Mouse (Mus musculus): ENCODE data around the gene Pde12.

The Pde12 gene

GRCm38 (mm10) chr14:26643006-26643624 is 26.6 kb downstream of the Pde12 start:
- in situ Hi-C loops (cut with MboI, MseI): no loop called here

GRCm38 (mm10) chr14:26639961-26640360 is 29.7 kb downstream of the Pde12 start:
- in situ Hi-C loops (cut with MboI, MseI): no loop called here

GRCm38 (mm10) chr14:26639251-26639650 is 30.4 kb downstream of the Pde12 start:
- in situ Hi-C loops (cut with MboI, MseI): no loop called here

GRCm38 (mm10) chr14:26638708-26639084 is 31.0 kb downstream of the Pde12 start:
- in situ Hi-C loops (cut with MboI, MseI): no loop called here

- in situ Hi-C loops (cut with MboI, MseI): no loop called here
These were observed 31.6 kb downstream of the Pde12 start, which contains the start of gene Arf4 for GRCm38 (mm10) chr14:26637851-26638707. Gene Arf4, plus strand, starts transcription at chr14:26638074.

- in situ Hi-C loops (cut with MboI, MseI): no loop called here
These were observed 32.4 kb downstream of the Pde12 start for GRCm38 (mm10) chr14:26637025-26637850.

GRCm38 (mm10) chr14:26626605-26627140 is 43.0 kb downstream of the Pde12 start:
- in situ Hi-C loops (cut with MboI, MseI): no loop called here

- in situ Hi-C loops (cut with MboI, MseI): no loop called here
These were observed 44.4 kb downstream of the Pde12 start for GRCm38 (mm10) chr14:26625301-26625700.

- in situ Hi-C loops (cut with MboI, MseI): no loop called here
These were observed 59.0 kb downstream of the Pde12 start for GRCm38 (mm10) chr14:26610689-26611088.

Measured in regulatory T cell (primary cell).